14 mouse cellular contexts compared by ENCODE assay signal in the genomic region with DNA sequence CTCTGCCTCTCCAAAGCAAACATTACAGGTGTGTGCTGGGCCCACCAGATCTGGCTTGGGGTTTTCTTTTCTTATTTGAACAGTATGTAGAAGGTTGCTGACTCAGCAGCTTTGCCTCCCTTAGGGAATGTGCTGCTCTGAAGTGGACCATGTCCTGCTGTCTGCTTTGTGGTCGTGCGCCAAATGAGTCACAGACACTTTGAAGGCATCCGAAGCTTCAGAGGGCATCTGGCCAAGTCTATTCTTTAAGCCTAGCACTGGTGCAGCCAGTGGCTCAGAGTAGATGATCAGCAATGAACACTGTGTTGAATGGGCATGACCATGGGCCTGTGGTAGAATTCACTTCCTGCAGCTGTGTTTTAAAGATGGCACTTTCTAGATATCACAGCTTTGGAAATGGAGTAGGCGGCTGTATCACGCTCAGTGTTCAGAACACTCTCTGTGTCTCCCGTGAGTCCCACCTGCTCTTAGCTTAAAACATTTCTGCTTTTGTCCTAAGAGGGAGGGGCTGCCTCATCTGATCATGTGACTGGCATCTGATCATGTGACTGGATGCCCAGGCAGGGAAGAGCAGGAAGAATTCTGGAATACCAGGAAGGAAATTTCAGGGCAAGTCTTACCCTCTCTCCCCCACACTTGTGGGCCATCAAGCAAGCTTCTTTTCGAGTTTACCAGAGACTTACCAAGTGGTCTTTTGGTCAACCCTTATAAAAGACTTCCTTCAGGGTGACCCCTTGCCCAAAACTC. TPM values are rescaled to one million over a fixed set of nuclear protein-coding genes. Genes with fewer than 3 reads are reported as not detected.
DNase-seq lines count a peak whose midpoint lies in the region; ATAC-seq lines count a peak whose summit lies in the region.
"Had no signal": no experiment of that assay in that cellular context is flagged by ENCODE, and none has a peak within 500 bp of the region (broad histone marks: within the 10 kb centered on the region; RNA-seq: fewer than 3 reads in every experiment).

No protein-coding gene starts in this region.

- intact Hi-C loops in heart, postnatal 25 days (cut with DNase I): loop anchor here (10.0 kb wide), 2 partner anchors 418 to 578 kb away; no protein-coding TSS in a partner anchor

- peaks cover 9% of the 10 kb centered on the region for H3K27me3 ChIP-seq in heart, embryonic 14.5 days (ENCODE audit: control insufficient read depth, insufficient read depth, low read length)
- H3K27me3 ChIP-seq in lung, embryonic 15.5 days: no peaks in the 10 kb centered on the region
- H3K27me3 ChIP-seq: liver, embryonic 13.5 days had no signal

- 63% methylated on average over 7 of the region's 7 CpGs for WGBS in heart, embryonic 14.5 days
- 65% methylated on average over 7 of the region's 7 CpGs for WGBS in lung, embryonic 15.5 days

- H3K9ac ChIP-seq in heart, embryonic 14.5 days (ENCODE audit: low read length): no peak overlapping the region
- no peak overlapping the region for H3K9ac ChIP-seq in lung, embryonic 15.5 days
- H3K9ac ChIP-seq: liver, embryonic 13.5 days had no signal

- H3K36me3 ChIP-seq in heart, embryonic 14.5 days (ENCODE audit: control insufficient read depth, insufficient read depth, low read length): no peaks in the 10 kb centered on the region
- H3K36me3 ChIP-seq in lung, embryonic 15.5 days: no peaks in the 10 kb centered on the region
- H3K36me3 ChIP-seq: liver, embryonic 13.5 days; midbrain, embryonic 10.5 days had no signal

- no peak overlapping the region for H3K4me3 ChIP-seq in heart, embryonic 14.5 days (ENCODE audit: control insufficient read depth in 1 of 2, insufficient read depth in 1 of 2, low read depth in 1 of 2, low read length in 2 of 2)
- H3K4me3 ChIP-seq in lung, embryonic 15.5 days: no peak overlapping the region
- H3K4me3 ChIP-seq: liver, embryonic 13.5 days; midbrain, embryonic 10.5 days had no signal

- H3K4me2 ChIP-seq in heart, embryonic 14.5 days (ENCODE audit: low read length): no peak overlapping the region
- no peak overlapping the region for H3K4me2 ChIP-seq in lung, embryonic 15.5 days
- H3K4me2 ChIP-seq: liver, embryonic 13.5 days had no signal

- H3K4me1 ChIP-seq in heart, embryonic 14.5 days (ENCODE audit: control insufficient read depth in 2 of 2, insufficient read depth in 2 of 2, low read length in 2 of 2): peaks cover 27 to 33% of the 10 kb centered on the region in 2 experiments
- peaks cover 38% of the 10 kb centered on the region for H3K4me1 ChIP-seq in lung, embryonic 15.5 days
- H3K4me1 ChIP-seq: liver, embryonic 13.5 days; midbrain, embryonic 10.5 days had no signal

- H3K27ac ChIP-seq in heart, embryonic 14.5 days (replicated peaks in 1 of 2; ENCODE audit: control insufficient read depth in 1 of 2, insufficient read depth in 1 of 2, low read depth in 2 of 2, low read length in 2 of 2): peak overlapping the region; percentile 80 to 92
- no peak overlapping the region for H3K27ac ChIP-seq in lung, embryonic 15.5 days
- H3K27ac ChIP-seq: liver, embryonic 13.5 days; midbrain, embryonic 10.5 days had no signal

- no peak for DNase-seq in heart, postnatal 25 days (ENCODE audit: low spot score)
- no peak for DNase-seq in lung, postnatal 36 days
- peak; percentile 76 for DNase-seq in MN1 (ENCODE audit: low spot score)
- DNase-seq in brain, adult 2 months (ENCODE audit: low read depth, low spot score): peak; percentile 76
- no peak for DNase-seq in embryo, embryonic 10 days (ENCODE audit: low spot score)
- DNase-seq in neural tube, embryonic 10.5 days (ENCODE audit: extremely low spot score, low spot score): no peak
- DNase-seq: cerebellum, postnatal 25 days; liver, embryonic 13.5 days; thymus, postnatal 14 days had no signal

- ATAC-seq in heart, embryonic 14.5 days (ENCODE audit: insufficient number of reproducible peaks, insufficient read depth, low FRiP score, low read depth): no peak
- 0 out of 2 replicates have a peak, but pooled peaks have one; percentile 23 for ATAC-seq in lung, embryonic 15.5 days (ENCODE audit: borderline replicate concordance, extremely low read depth, low FRiP score, low TSS enrichment)
- ATAC-seq: CD4-positive, CD25-positive, alpha-beta regulatory T cell, adult 4 months; forebrain, embryonic 16.5 days had no signal

- H3K9me3 ChIP-seq in heart, embryonic 14.5 days (ENCODE audit: control insufficient read depth, low read length): no peaks in the 10 kb centered on the region
- H3K9me3 ChIP-seq in lung, embryonic 15.5 days: no peaks in the 10 kb centered on the region
- H3K9me3 ChIP-seq: liver, embryonic 13.5 days; midbrain, embryonic 10.5 days had no signal

RNA-seq across cellular contexts. Expression of a gene that starts 54.2 kb away (rescaled TPM):
- polyA plus RNA-seq in heart, embryonic 14.5 days (2014; fragmentation: Nextera tagmentation; extraction: Ambion mirVana): 19.8 and 20.6 TPM in 2 replicates
- total RNA-seq in heart, postnatal 25 days (2021): 10 to 100 TPM; 22.8 to 22.9 TPM
- polyA plus RNA-seq in lung, embryonic 15.5 days (2015; fragmentation: Nextera tagmentation; extraction: Ambion mirVana): 20.4 and 20.8 TPM in 2 replicates

Comparison
In these comparisons a context has a peak if more than half of its experiments do, and no peak if none do; other contexts are left out.
1. DNase-seq: peak in MN1 (single experiment) and brain, adult 2 months (single experiment); none in heart, postnatal 25 days (single experiment), lung, postnatal 36 days (single experiment), embryo, embryonic 10 days (single experiment) and neural tube, embryonic 10.5 days (single experiment).